In the genomic region with DNA sequence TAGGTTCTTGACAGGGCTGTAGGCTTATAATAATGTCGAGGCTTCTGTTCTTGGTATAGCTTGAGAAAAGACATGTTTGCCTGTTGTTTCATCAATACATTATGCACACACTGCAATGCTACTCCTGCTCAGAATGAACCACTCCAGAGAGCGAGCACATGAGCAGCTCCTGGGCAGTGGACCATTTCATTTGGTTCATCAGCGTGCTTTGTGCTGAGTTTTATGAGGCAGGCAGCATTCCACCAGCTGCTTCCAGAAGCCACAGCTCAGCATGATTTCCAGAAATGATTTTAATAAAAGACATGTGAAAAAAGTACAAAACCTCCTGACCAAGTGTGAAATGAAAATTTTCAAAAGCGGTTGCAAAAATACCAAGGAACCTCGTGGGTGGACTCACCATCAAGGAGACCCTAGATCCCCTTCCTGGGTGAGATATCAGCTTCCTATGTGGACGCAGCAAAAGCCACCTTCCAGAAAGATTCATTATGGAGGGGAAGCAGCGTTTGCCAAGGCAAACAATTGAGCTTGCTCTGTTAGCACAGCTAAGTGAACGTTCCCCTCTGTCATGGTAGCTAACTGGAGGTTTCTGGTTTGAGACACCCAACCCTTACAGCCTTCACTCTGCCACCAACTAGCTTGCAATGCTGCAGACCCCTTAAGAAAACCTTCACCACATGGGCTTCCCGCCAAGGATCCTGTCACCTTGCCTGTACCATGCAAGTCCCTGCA, we compare ENCODE assay signal across 12 mouse cellular contexts.
A peak's percentile ranks its signal among the peaks of the same experiment; 100 is the strongest.
DNase-seq lines count a peak whose midpoint lies in the region; ATAC-seq lines count a peak whose summit lies in the region.
"Had no signal": no experiment of that assay in that cellular context is flagged by ENCODE, and none has a peak within 500 bp of the region (broad histone marks: within the 10 kb centered on the region; RNA-seq: fewer than 3 reads in every experiment).

No protein-coding gene starts in this region.

- peak; percentile 69; the same call in 1 of the 2 replicates for ATAC-seq in neural tube, embryonic 14.5 days (ENCODE audit: low read depth)
- peak; percentile 83; the same call in 1 of the 2 replicates for ATAC-seq in kidney, embryonic 16.5 days (ENCODE audit: low FRiP score, low TSS enrichment)
- no peak for ATAC-seq in forebrain, embryonic 15.5 days (replicated peaks)

- H3K9me3 ChIP-seq in neural tube, embryonic 14.5 days (ENCODE audit: control insufficient read depth, low read length), result no peaks in the 10 kb centered on the region
- no peaks in the 10 kb centered on the region for H3K9me3 ChIP-seq in kidney, embryonic 16.5 days (ENCODE audit: low read length)
- H3K9me3 ChIP-seq in forebrain, embryonic 15.5 days, result no peaks in the 10 kb centered on the region

- no peaks in the 10 kb centered on the region for H3K36me3 ChIP-seq in neural tube, embryonic 14.5 days (ENCODE audit: control insufficient read depth, insufficient read depth, low read length)
- H3K36me3 ChIP-seq in kidney, embryonic 16.5 days (ENCODE audit: insufficient read depth, low read length), result no peaks in the 10 kb centered on the region
- no peaks in the 10 kb centered on the region for H3K36me3 ChIP-seq in forebrain, embryonic 15.5 days
- H3K36me3 ChIP-seq: G1E had no signal

- no peak overlapping the region for H3K9ac ChIP-seq in neural tube, embryonic 14.5 days (replicated peaks; ENCODE audit: low read depth, low read length)
- no peak overlapping the region for H3K9ac ChIP-seq in kidney, embryonic 16.5 days (replicated peaks; ENCODE audit: low read length)
- H3K9ac ChIP-seq in forebrain, embryonic 15.5 days (replicated peaks), result no peak overlapping the region

- no peaks in the 10 kb centered on the region for H3K4me1 ChIP-seq in neural tube, embryonic 14.5 days (ENCODE audit: control insufficient read depth, insufficient read depth, low read length)
- peaks cover 21% of the 10 kb centered on the region for H3K4me1 ChIP-seq in kidney, embryonic 16.5 days (ENCODE audit: insufficient read depth, low read length)
- peaks cover 6% of the 10 kb centered on the region for H3K4me1 ChIP-seq in forebrain, embryonic 15.5 days

- H3K4me3 ChIP-seq in neural tube, embryonic 14.5 days (ENCODE audit: low read depth, low read length), result no peak overlapping the region
- no peak overlapping the region for H3K4me3 ChIP-seq in kidney, embryonic 16.5 days (ENCODE audit: low read length)
- no peak overlapping the region for H3K4me3 ChIP-seq in forebrain, embryonic 15.5 days

- no peaks in the 10 kb centered on the region for H3K27me3 ChIP-seq in neural tube, embryonic 14.5 days (ENCODE audit: control insufficient read depth, insufficient read depth, low read length)
- H3K27me3 ChIP-seq in kidney, embryonic 16.5 days (ENCODE audit: insufficient read depth, low read length), result no peaks in the 10 kb centered on the region
- H3K27me3 ChIP-seq in forebrain, embryonic 15.5 days, result no peaks in the 10 kb centered on the region

- WGBS in neural tube, embryonic 14.5 days, result 72% methylated on average over 9 of the region's 9 CpGs
- WGBS in kidney, embryonic 16.5 days, result 30% methylated on average over 9 of the region's 9 CpGs
- 84% methylated on average over 9 of the region's 9 CpGs for WGBS in forebrain, embryonic 15.5 days

- H3K27ac ChIP-seq in neural tube, embryonic 14.5 days (ENCODE audit: low read depth, low read length), result no peak overlapping the region
- peak overlapping the region; percentile 49; the same call in 1 of the 2 replicates for H3K27ac ChIP-seq in kidney, embryonic 16.5 days (ENCODE audit: low read length)
- no peak overlapping the region for H3K27ac ChIP-seq in forebrain, embryonic 15.5 days (replicated peaks)

- no peak overlapping the region for H3K4me2 ChIP-seq in neural tube, embryonic 14.5 days (ENCODE audit: low read depth, low read length)
- no peak overlapping the region for H3K4me2 ChIP-seq in kidney, embryonic 16.5 days (replicated peaks; ENCODE audit: low read depth, low read length)
- no peak overlapping the region for H3K4me2 ChIP-seq in forebrain, embryonic 15.5 days (replicated peaks)

- peak; percentile 14 for DNase-seq in gastrocnemius, adult 18-20 months (ENCODE audit: low spot score)
- DNase-seq in gastrocnemius, postnatal 36 days, result no peak
- no peak for DNase-seq in neural tube, embryonic 10.5 days (ENCODE audit: extremely low spot score, low spot score)
- DNase-seq in telencephalon, adult 2 months (ENCODE audit: low read depth, low spot score), result peak; percentile 6
- no peak for DNase-seq in layer of hippocampus, adult 8-10 months (ENCODE audit: low spot score in 2 of 2)
- DNase-seq: heart, postnatal 14 days; lung, adult 18-20 months; thymus, postnatal 14 days had no signal

- intact Hi-C loops in gastrocnemius, postnatal 36 days (cut with DNase I), result no loop called here

Comparison
In these comparisons a context has a peak if more than half of its experiments do, and no peak if none do; other contexts are left out.
1. DNase-seq: peak in gastrocnemius, adult 18-20 months (single experiment) and telencephalon, adult 2 months (single experiment); none in gastrocnemius, postnatal 36 days (0 of 2), neural tube, embryonic 10.5 days (single experiment) and layer of hippocampus, adult 8-10 months (0 of 2).